Mouse (Mus musculus) leukemia stem cell, adult 10-12 weeks (primary cell): Measurements from ENCODE around the gene Gm2007. TPM values are rescaled to one million over a fixed set of nuclear protein-coding genes. Genes with fewer than 3 reads are reported as not detected.

Source experiments
- polyA plus RNA-seq: library from polyadenylated mRNA; stranded (reverse); fragments of >175 nt; gene quantifications from 2 replicates; pipeline ENCODE4 v1.2.3, GENCODE M21; 2012; ENCODE audit warnings: low replicate concordance

Gm2007 gene
- not detected in 2 replicates for polyA plus RNA-seq

GRCm38 (mm10) chr2:175741237-175741636 lies at the start of gene Gm2007:
Gene Gm2007, plus strand, starts transcription at chr2:175741537.

GRCm38 (mm10) chr2:175703546-175703945 lies 37.8 kb upstream of the Gm2007 start, which contains the start of gene Zfp969:
Gene Zfp969, minus strand, starts transcription at chr2:175703646.

GRCm38 (mm10) chr2:175800993-175801392 lies 59.7 kb downstream of the Gm2007 start, which contains the start of gene Gm14288:
Gene Gm14288, minus strand, starts transcription at chr2:175801093.

Other genes starting within 250 kb of the Gm2007 start
- gene Gm11007, start 97.6 kb upstream of the Gm2007 start, polyA plus RNA-seq: not detected in 2 replicates
- not detected in 2 replicates for gene Zfp969, start 37.9 kb upstream of the Gm2007 start, polyA plus RNA-seq
- not detected in 2 replicates for gene Gm14288, start 59.6 kb downstream of the Gm2007 start, polyA plus RNA-seq
- not detected in 2 replicates for gene Gm6710, start 127.7 kb downstream of the Gm2007 start, polyA plus RNA-seq
- gene Zfp966, start 189.6 kb downstream of the Gm2007 start, polyA plus RNA-seq: not detected in 2 replicates
- gene Gm2026, start 223.8 kb downstream of the Gm2007 start, polyA plus RNA-seq: not detected in 2 replicates